Mouse (Mus musculus): ENCODE measurements around the gene Kcnv2.

- TF ChIP-seq CTCF (IDR thresholded peaks at IDR 0.05; ENCODE audit: borderline replicate concordance, control insufficient read depth, extremely low read depth, insufficient read depth, low read length, poor library complexity) (no peak), POLR2A (IDR thresholded peaks at IDR 0.05; ENCODE audit: control insufficient read depth, extremely low read depth, insufficient read depth, low read length, poor library complexity) (no peak)
These were observed 41.5 kb downstream of the Kcnv2 start for GRCm38 (mm10) chr19:27363891-27364290.
